Mouse (Mus musculus) 3T3-L1 (cell line): ENCODE data around the gene Uba2.
"Not testable (repeated sequence)": the region's sequence is repeated elsewhere in the genome, so short reads cannot be mapped to it uniquely, and the experiment has no call there.

Experiments
- DNase-seq: peaks from one replicate; pipeline ENCODE4 v3.0.0-alpha.2; 2015; ENCODE audit warnings: low read depth, low spot score

Uba2 gene

GRCm38 (mm10) chr7:34169454-34169853 lies at the start of gene Uba2:
Gene Uba2 (minus strand): TSS chr7:34169599.
- no peak for DNase-seq

GRCm38 (mm10) chr7:34218496-34218895 lies 49.1 kb upstream of the Uba2 start:
- no peak for DNase-seq

- DNase-seq, result no peak
These were observed 47.1 kb upstream of the Uba2 start for GRCm38 (mm10) chr7:34216474-34216873.

GRCm38 (mm10) chr7:34215481-34215880 lies 46.1 kb upstream of the Uba2 start:
- no peak for DNase-seq

GRCm38 (mm10) chr7:34214644-34215043 lies 45.2 kb upstream of the Uba2 start:
- DNase-seq, result no peak

GRCm38 (mm10) chr7:34213281-34213680 lies 43.9 kb upstream of the Uba2 start:
- peak; percentile 75 for DNase-seq

- DNase-seq, result peak; percentile 20
These were observed 38.8 kb upstream of the Uba2 start for GRCm38 (mm10) chr7:34208027-34208745.

- DNase-seq, result no peak
These were observed 36.9 kb upstream of the Uba2 start for GRCm38 (mm10) chr7:34206331-34206730.

- DNase-seq, result not testable (repeated sequence)
These were observed 32.7 kb upstream of the Uba2 start for GRCm38 (mm10) chr7:34202147-34202546.

- no peak for DNase-seq
These were observed 31.4 kb upstream of the Uba2 start for GRCm38 (mm10) chr7:34200829-34201228.

GRCm38 (mm10) chr7:34198346-34198745 lies 28.9 kb upstream of the Uba2 start:
- peak; percentile 72 for DNase-seq

GRCm38 (mm10) chr7:34196132-34197128 lies 27.0 kb upstream of the Uba2 start, which contains the start of gene Pdcd2l:
Gene Pdcd2l (minus strand): TSS chr7:34196661.
- DNase-seq, result peak; percentile 81

GRCm38 (mm10) chr7:34195632-34196031 lies 26.2 kb upstream of the Uba2 start:
- peak; percentile 63 for DNase-seq

GRCm38 (mm10) chr7:34192825-34193224 lies 23.4 kb upstream of the Uba2 start:
- no peak for DNase-seq

GRCm38 (mm10) chr7:34189376-34189989 lies 20.1 kb upstream of the Uba2 start:
- no peak for DNase-seq

GRCm38 (mm10) chr7:34183794-34184193 lies 14.4 kb upstream of the Uba2 start:
- no peak for DNase-seq

- no peak for DNase-seq
These were observed 14.0 kb upstream of the Uba2 start for GRCm38 (mm10) chr7:34183356-34183755.

GRCm38 (mm10) chr7:34176241-34176640 lies 6.8 kb upstream of the Uba2 start:
- not testable (repeated sequence) for DNase-seq

- DNase-seq, result no peak
These were observed 2.9 kb upstream of the Uba2 start for GRCm38 (mm10) chr7:34172251-34172650.

- peak; percentile 79 for DNase-seq
These were observed 738 bp downstream of the Uba2 start for GRCm38 (mm10) chr7:34168470-34169251.
